Mouse (Mus musculus) kidney, postnatal 14 days (tissue): ENCODE results near the gene Taar7f.
"Not testable (repeated sequence)": the region's sequence is repeated elsewhere in the genome, so short reads cannot be mapped to it uniquely, and the experiment has no call there.

Source experiments
- DNase-seq: peaks from one replicate; pipeline ENCODE4 v3.0.0; 2022; ENCODE audit warnings: mixed read lengths

Gene Taar7f

DNA sequence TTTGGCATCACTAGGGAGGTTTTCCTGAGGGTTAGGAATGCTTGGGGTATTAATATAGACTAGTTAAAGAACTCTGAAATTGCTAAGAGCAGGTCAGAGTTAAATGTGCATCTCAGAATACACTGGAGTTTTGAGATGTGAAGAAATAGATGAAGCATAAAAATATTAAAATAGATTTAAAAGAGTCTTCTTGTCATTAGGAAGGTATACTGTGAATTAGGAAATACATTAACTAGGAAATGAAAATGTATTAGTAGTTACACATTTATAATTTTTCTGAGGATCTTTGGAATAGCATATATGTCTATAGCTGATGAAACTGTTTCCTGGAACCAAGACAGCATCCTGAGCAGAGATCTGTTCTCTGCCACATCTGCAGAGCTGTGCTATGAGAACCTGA lies at the start of gene Taar7f:
Gene Taar7f, plus strand, starts transcription at position 301 of the 400 bp plus-strand sequence.
- DNase-seq, result no peak

DNA sequence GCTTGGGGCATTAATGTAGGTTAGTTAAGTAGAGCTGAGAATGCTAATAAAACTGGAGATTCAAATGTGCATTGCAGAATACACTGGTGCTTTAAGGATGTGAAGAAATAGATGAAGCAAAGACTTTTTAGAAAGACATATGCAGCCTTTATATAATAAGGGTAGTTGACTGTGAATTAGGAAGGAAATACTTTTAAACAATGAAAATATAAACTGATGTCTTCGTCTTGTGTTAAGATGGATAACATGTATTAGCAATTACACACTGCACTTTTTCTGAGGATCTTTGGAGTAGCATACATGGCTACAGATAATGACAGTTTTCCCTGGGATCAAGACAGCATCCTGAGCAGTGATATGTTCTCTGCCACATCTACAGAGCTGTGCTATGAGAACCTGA lies 49.7 kb upstream of the Taar7f start, which contains the start of gene Taar7b:
Gene Taar7b, plus strand, starts transcription at position 301 of the 400 bp plus-strand sequence.
- no peak for DNase-seq

DNA sequence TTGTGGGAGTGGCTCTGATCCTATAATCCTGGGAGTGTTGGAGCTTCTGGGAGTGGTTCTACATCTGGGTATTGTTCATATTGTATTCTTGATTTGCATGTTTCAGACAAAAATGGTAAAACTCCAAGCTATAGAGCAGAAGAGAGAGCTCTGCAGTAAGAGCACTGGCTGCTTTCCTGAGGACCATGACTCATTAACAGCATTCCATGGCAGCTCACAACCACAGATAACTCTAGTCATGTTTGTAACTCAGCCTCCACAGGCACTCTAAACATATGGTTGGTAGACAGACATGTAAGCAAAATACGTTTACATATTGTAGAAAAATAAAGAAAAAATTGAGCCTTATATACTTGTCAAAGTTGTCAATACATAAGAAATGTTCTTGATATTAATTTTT lies 42.9 kb upstream of the Taar7f start:
- DNase-seq, result no peak

DNA sequence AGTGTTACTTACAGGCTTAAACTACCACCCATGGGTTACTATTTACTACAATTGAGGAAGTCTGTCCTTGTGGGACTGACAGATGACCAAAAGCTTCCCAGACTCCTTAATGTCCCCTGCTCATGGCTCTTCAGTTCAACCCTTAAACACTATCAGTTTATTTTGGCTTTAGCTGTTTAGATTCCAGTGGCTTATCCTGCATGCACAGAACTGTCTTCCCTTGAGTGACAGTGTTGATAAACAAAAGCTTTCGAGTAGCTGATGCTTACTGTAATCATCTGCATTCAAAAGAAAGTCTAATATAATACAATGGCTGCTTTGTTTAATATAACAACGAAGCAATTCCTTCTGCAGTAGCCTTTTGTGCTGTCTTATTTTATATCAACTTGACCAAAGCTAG lies 42.3 kb upstream of the Taar7f start:
- no peak for DNase-seq

DNA sequence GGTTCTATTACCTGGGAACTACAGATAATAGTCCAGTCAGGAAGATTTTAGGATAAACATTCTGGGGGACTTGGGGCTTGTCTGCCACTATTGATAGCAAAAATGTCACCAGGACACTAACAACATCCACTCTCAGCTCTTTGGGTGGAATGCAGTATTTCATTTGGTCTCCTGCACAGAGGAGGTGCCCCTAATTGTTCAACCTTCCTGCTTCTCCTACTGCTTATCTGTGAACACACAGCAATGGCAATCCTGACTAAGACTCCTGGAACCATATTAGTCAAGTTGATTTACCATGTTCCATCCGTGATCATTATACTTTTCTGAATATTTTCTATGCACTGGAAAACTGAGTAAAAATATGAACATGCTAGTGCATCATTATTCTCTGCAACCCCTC lies 41.2 kb upstream of the Taar7f start:
- DNase-seq, result no peak

DNA sequence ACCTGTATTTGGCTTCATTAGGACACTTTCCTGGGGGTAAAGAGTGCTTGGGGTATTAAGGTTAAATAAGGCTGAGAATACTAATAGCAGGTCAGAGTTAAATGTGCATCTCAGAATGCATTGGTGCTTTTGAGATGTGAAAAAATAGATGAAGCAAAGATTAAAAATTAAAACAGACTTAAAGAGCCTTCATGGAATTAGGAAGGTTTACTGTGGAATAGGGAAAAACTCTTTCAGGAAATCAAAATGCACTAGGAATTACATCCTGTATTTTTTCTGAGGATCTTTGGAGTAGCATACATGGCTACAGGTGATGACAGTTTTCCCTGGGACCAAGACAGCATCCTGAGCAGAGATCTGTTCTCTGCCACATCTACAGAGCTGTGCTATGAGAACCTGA lies 22.4 kb upstream of the Taar7f start, which contains the start of gene Taar7d:
Gene Taar7d, plus strand, starts transcription at position 301 of the 400 bp plus-strand sequence.
- no peak for DNase-seq

DNA sequence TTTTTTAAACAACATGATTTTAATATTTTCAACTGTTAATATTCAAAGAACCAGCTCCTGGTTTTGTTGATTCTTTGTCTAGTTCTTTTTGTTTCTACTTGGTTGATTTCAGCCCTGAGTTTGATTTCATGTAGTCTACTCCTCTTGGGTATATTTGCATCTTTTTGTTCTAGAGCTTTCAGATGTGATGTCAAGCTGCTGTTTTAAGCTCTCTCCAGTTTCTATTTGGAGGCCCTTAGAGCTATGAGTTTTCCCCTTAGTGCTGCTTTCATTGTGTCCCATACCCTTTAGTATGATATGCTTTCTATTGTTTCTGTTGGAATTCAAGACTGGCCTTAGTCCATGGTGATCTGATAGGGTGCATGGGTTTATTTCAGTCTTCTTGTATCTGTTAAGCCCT lies 18.0 kb upstream of the Taar7f start:
- no peak for DNase-seq

DNA sequence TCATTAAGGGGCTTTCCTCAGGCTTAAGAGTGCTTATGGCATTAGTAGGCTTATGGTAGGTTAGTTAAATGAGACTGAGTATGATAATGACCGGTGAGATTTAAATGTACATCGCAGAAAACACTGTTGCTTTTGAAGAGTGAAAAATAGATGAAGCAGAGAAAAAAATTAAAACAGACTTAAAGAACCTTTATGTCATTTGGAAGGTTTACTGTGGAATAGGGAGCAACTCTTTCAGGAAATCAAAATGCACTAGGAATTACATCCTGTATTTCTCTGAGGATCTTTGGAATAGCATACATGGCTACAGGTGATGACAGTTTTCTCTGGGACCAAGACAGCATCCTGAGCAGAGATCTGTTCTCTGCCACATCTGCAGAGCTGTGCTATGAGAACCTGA lies 12.0 kb upstream of the Taar7f start, which contains the start of gene Taar7e:
Gene Taar7e, plus strand, starts transcription at position 301 of the 400 bp plus-strand sequence.
- DNase-seq, result no peak

DNA sequence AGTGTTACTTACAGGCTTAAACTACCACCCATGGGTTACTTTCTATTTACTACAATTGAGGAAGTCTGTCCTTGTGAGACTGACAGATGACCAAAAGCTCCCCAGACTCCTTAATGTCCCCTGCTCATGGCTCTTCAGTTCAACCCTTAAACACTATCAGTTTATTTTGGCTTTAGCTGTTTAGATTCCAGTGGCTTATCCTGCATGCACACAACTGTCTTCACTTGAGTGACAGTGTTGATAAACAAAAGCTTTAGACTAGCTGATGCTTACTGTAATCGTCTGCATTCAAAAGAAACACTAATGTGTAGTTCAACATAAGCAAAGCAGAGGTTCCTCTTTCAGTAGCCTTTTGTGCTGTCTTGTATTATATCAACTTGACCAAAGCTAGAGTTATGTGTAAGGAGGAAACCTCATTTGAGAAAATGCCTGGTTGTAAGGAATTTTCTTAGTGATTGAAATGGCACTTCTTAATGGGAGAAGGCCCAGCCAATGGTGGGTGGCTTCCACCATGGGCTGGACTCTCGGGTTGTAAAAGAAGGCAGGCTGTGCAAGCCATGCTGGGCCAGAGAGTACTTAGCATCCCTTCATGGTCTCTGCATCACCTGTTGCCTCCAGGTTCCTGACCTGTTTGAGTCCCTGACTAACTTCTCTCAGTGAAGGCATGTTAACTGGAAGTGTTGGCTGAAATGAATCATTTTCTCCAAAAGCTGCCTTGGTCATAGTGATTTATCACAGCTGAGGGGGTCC lies 9.0 kb upstream of the Taar7f start:
- no peak for DNase-seq

DNA sequence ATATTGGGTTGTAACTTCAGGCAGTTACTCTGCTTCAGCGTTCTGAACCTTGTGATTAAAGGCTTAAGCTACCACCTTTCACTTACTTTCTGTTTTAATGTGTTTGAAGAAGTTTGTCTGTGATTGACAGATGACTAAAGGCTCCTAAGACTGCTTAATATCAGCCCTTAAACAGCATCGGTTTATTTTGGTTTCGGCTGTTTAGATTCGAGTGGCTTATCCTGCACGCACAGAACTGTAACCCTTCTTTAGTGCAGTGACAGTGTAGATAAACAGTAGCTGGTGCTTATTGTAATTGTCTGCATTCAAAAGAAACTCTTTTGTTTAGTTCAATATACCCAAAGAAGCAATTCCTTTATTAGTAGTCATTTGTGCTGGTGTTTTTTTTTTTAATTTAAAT lies 2.7 kb downstream of the Taar7f start:
- no peak for DNase-seq

DNA sequence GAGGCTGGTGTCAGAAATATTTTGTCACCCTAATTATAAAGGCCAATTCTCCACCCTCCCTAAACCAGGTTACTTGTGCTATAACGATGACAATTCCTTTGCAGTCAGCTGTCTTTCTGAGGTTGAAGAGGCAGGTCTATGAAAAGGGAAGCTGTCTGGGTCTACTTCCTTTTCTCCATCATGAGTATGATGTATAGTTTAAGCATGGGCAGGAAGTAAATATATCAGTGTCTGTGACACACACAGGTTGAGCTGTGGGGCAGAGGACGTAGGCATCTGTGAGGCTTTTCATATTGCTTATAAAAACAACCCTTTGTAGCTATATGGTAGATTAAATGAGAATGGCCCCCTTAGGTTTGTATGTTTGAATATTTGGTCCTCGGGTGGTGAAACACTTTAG lies 9.7 kb downstream of the Taar7f start:
- DNase-seq, result no peak

DNA sequence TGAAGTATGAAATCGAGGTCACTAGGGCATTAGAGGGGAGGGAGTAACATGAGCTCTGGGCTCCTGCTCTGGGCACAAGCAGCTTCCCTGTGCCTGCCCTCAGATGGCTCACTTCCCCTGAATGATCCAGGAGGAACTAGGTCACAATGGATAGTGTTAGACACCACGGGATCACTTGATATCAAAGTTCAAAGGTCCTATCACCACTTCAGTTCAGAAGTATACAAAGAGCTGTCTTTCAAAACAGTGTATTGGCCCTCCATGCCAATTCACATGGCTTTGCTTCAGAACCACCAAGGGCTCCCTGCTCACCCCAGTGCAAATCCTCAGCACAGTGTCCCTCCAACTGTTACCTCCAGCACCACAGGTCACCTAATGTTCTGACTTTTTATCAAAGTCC lies 25.4 kb downstream of the Taar7f start:
- not testable (repeated sequence) for DNase-seq

DNA sequence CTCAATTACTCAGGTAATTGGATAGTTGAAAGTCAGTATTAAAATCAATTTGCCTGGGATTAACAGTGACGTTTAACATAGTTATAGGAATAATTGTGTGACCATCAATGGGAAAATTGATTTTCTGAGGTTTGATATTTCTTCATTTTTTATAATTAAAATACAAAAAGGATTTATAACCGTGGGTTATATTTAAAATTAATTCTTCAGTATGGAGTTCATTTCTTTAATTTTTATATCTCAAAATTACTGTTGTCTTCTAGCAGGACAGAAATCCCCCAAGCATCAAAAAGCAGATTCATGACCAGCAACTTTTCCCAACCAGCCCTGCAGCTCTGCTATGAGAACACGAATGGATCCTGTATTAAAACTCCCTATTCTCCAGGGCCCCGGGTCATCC lies 26.9 kb downstream of the Taar7f start, which contains the start of gene Taar8a:
Gene Taar8a, plus strand, starts transcription at position 301 of the 400 bp plus-strand sequence.
- not testable (repeated sequence) for DNase-seq

DNA sequence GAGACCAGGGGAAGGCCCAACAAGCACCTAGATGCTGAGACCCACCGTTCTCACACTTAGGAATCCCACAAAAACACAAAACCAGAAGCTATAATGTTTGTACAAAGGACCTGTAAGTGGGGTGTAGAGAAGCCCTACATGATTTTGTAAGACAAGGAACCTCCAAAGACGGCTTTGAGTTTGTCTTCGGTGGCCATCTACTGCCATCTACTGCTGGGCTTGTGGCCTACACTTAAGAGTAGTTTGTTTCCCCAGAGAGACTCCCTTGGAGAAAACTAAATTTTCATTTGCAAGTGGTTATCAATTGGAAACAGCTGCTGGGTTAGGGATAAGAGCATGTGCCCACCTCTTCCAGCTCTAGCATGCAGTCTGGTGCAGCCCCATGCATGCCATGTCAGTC lies 30.9 kb downstream of the Taar7f start:
- DNase-seq, result peak; percentile 46

DNA sequence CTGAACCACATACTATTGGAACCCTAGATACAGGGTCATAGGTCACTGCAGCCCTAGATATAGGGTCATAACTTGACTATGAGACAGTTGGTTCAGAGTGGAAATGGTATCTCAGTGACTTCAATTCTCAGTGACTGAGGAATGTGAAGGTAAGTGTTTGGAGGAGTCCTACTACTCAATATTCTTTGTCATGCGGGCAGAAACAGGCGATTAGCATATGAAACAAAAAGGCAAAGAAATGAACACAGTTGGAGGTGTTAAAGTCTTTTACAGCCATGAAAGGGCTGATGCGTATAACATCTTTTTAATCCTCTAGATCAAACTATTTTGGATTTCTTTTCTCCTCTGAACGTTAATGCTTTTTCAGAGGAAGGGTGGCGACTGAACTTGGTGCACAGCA lies 36.6 kb downstream of the Taar7f start:
- no peak for DNase-seq

DNA sequence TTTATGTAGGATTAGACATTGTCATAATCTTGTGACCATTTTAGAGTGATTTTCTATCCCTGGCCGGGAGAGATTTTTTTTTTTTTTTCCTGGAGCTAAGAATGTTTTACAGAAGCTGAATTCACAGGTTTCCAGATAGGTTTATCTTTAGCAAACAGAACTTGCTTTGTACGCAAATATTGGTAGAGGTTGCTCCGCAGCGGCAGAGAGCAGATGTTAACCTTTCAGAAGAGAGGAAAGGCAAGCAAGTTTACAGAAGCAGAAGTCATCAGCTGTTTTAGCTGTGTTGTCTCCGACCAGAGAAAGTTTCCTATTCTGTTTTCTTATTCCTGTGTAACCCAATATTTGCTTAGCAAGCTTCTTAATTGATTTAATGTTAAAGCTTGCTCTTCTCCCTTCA lies 37.2 kb downstream of the Taar7f start:
- DNase-seq, result no peak

DNA sequence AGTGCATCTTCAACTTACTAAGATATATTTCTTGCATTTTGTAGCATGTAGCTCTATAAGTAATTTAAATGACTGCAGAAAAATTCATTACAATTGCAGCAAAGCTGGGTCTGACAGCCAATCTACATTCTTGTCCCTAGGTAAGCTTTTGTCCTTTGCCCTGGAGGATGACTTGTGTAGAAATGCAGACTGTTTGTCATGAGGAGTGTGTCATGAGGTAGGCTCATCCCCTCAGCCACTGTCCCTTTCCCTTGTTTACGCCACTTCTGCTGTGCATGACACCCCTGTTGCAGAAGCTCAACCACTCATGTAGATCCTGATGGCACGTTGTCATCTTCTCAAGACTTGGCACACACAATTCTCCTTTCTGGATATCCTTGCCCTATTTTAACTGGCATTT lies 37.9 kb downstream of the Taar7f start:
- DNase-seq, result no peak

DNA sequence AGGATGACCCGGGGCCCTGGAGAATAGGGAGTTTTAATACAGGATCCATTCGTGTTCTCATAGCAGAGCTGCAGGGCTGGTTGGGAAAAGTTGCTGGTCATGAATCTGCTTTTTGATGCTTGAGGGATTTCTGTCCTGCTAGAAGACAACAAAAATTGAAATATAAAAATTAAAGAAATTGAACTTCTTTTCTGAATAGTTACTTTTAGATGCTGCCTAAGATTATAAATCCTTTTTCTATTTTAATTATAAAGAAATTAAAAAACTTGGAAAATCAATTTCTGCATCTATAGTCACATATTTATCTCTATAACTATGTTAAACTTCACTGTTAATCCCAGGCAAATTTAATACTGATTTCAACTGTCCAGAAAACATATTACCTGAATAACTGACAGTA lies 42.9 kb downstream of the Taar7f start, which contains the start of gene Taar8b:
Gene Taar8b, minus strand, starts transcription at position 101 of the 400 bp plus-strand sequence.
- no peak for DNase-seq

DNA sequence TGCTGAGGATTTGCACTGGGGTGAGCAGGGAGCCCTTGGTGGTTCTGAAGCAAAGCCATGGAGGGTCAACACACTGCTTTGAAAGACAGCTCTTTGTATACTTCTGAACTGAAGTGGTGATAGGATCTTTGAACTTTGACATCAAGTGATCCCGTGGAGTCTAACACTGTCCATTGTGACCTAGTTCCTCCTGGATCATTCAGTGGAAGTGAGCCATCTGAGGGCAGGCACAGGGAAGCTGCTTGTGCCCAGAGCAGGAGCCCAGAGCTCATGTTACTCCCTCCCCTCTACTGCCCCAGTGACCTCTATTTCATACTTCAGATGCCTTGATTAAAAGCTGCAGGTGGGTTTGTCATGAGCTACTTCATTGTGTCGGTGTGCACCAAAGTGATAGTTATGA lies 47.7 kb downstream of the Taar7f start:
- not testable (repeated sequence) for DNase-seq
